Mouse (Mus musculus): ENCODE data around the gene Cdh4. TPM values are rescaled to one million over a fixed set of nuclear protein-coding genes. Genes with fewer than 3 reads are reported as not detected.

The Cdh4 gene
- polyA plus RNA-seq, 1 experiment from 2014 or later = 2.6 TPM

DNA sequence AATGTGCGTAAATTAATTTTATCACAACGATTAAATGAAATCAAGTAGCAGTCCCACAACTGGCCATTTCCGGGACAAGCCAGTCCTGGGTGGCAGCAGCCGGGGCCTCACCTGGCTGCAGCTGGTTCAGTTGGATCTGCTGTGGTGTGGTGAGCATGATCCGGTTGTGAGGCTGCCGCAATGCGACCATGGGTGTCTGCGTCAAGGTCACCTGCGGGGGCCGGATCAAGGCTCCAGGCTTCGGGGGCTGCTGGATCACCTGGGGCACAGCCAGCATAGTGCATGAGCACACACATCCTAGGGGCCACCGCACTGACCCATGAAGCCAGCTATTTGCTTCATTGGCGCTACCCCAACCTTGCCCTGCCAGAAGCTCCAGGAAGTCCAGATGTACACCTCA is 486.9 kb downstream of the Cdh4 start:
- H3K27ac ChIP-seq = no peak overlapping the region
- 79% methylated on average over 13 of the region's 13 CpGs for WGBS
- H3K9ac ChIP-seq = no peak overlapping the region
- no peaks in the 10 kb centered on the region for H3K27me3 ChIP-seq (replicated peaks)
- H3K4me2 ChIP-seq (replicated peaks) = no peak overlapping the region
- H3K9me3 ChIP-seq = no peaks in the 10 kb centered on the region
- no peaks in the 10 kb centered on the region for H3K4me1 ChIP-seq (replicated peaks)
- peaks cover 23% of the 10 kb centered on the region; the same call in 1 of the 2 replicates for H3K36me3 ChIP-seq
- no peak for ATAC-seq
- no peak overlapping the region for H3K4me3 ChIP-seq (replicated peaks)

DNA sequence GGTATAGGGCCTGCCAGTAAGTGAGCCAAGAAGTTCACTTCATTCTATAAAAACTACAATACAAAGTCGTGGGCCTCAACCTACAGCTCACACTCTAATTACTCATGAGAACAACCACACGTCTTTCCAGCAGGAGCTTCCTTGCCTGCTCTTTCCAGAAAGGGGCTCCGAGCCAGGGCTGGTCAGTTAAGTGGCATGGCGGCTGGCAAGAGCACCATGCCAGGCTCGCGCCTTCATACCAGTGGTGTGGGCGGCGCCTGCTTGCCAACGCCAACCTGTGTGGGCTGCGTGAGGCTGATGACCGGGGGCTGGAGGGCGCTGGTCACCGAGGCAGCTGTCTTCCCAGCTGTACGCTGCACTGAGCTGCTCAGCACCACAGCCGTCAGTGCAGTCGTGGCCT is 489.5 kb downstream of the Cdh4 start:
- Histone ChIP-seq H3K27ac (no peak overlapping the region), H3K4me1 (replicated peaks) (no peaks in the 10 kb centered on the region), H3K36me3 (peaks cover 19% of the 10 kb centered on the region; the same call in 1 of the 2 replicates), H3K9me3 (no peaks in the 10 kb centered on the region), H3K4me3 (replicated peaks) (no peak overlapping the region), H3K27me3 (replicated peaks) (no peaks in the 10 kb centered on the region), H3K4me2 (replicated peaks) (no peak overlapping the region), H3K9ac (no peak overlapping the region)
- ATAC-seq = no peak
- 88% methylated on average over 16 of the region's 16 CpGs for WGBS

DNA sequence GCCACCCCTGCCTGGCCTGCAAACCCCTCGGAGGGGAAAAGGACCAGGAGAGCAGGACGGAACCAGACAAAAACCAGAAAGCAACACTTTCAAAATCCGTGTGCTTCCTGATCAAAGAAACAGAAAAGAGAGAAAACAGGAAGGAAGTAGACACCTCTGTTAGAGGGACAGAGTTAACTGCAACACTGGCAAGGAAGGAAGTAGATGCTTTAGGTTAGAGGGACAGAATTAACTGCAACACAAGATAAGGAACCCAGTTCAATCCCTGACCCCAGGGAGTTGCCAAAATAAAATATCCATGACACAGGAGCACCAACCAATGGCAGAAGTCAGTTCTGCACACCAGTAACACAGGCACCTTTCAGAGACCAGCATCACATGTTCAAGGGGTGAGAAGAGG is 491.9 kb downstream of the Cdh4 start:
- Histone ChIP-seq H3K36me3 (peaks cover 19% of the 10 kb centered on the region; the same call in 1 of the 2 replicates), H3K27ac (no peak overlapping the region), H3K4me1 (replicated peaks) (no peaks in the 10 kb centered on the region), H3K9me3 (no peaks in the 10 kb centered on the region), H3K4me2 (replicated peaks) (no peak overlapping the region), H3K9ac (no peak overlapping the region), H3K4me3 (replicated peaks) (no peak overlapping the region), H3K27me3 (replicated peaks) (no peaks in the 10 kb centered on the region)
- 72% methylated on average over 3 of the region's 3 CpGs for WGBS
- ATAC-seq = no peak

DNA sequence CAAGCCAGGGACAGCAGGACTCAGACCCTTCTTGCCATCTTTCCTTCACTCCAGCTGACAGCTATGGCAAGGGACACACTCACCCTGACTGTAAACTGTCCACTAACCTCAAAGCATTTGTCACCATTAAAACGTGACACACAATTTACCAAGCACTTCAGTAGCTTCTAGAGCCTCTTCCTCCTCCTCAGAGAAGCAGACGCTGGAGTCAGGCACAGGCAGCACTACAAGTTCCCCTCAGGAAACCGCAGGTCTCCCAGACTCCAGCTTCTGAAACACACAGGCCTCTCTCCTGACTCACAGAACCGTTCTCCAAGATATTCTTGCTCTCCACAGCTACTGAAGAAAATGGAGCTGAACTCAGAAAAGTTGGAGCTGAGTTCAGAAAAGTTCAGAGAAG is 494.9 kb downstream of the Cdh4 start:
- Histone ChIP-seq H3K9ac (no peak overlapping the region), H3K4me1 (replicated peaks) (no peaks in the 10 kb centered on the region), H3K27me3 (replicated peaks) (no peaks in the 10 kb centered on the region), H3K4me2 (replicated peaks) (no peak overlapping the region; the same call in 1 of the 2 replicates), H3K9me3 (no peaks in the 10 kb centered on the region), H3K4me3 (replicated peaks) (no peak overlapping the region), H3K36me3 (peaks cover 10% of the 10 kb centered on the region; the same call in 1 of the 2 replicates), H3K27ac (no peak overlapping the region)
- no peak for ATAC-seq
- WGBS = 64% methylated on average over 4 of the region's 4 CpGs

DNA sequence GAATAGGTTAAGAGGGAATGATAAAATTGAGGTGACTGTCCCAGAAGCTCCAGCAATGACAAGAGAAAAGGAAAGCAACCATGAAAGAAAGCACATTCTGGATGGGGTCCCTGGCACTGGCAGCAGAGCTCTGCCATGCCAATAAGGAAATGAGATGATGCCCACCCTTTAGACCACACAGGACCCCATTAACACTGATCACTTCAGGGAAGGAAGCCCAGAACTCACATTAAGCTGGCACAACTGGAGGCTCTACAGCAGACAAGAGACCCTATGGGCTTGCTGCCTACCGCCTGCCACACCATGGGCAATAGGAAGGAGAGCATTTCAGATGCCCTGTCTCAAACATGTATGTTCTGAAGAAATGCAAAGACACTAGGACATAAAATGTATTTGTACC is 499.5 kb downstream of the Cdh4 start:
- Histone ChIP-seq H3K4me2 (replicated peaks) (no peak overlapping the region), H3K4me1 (replicated peaks) (peaks cover 12% of the 10 kb centered on the region; the same call in 1 of the 2 replicates), H3K9me3 (no peaks in the 10 kb centered on the region), H3K36me3 (no peaks in the 10 kb centered on the region), H3K27me3 (replicated peaks) (no peaks in the 10 kb centered on the region), H3K4me3 (replicated peaks) (no peak overlapping the region), H3K9ac (no peak overlapping the region), H3K27ac (no peak overlapping the region)
- ATAC-seq = no peak
- 97% methylated on average over 1 of the region's 1 CpGs for WGBS

DNA sequence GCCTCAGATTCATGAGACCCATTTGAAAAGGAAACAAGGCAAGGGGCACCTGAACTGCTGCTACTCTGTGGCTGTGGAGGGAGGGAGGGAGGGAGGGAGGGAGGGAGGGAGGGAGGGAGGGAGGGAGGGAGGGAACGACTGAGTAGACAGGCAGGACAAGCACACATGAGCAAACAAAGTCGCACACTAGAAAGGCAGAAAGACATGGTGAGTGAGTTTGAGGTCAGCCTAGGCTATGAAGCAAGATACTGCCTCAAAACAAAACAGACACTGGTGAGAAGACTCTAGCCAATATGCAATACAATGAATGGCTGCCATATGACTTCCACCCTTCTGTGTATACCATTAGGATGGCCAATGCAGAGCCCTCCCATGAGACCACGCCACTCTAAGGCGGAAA is 502.8 kb downstream of the Cdh4 start:
- Histone ChIP-seq H3K36me3 (no peaks in the 10 kb centered on the region), H3K9ac (no peak overlapping the region), H3K4me3 (replicated peaks) (no peak overlapping the region), H3K4me2 (replicated peaks) (no peak overlapping the region), H3K4me1 (replicated peaks) (peaks cover 27% of the 10 kb centered on the region), H3K9me3 (no peaks in the 10 kb centered on the region), H3K27ac (no peak overlapping the region), H3K27me3 (replicated peaks) (no peaks in the 10 kb centered on the region)
- ATAC-seq = peak; percentile 23; the same call in 1 of the 2 replicates
- 46% methylated on average over 4 of the region's 4 CpGs for whole genome bisulfite sequencing

DNA sequence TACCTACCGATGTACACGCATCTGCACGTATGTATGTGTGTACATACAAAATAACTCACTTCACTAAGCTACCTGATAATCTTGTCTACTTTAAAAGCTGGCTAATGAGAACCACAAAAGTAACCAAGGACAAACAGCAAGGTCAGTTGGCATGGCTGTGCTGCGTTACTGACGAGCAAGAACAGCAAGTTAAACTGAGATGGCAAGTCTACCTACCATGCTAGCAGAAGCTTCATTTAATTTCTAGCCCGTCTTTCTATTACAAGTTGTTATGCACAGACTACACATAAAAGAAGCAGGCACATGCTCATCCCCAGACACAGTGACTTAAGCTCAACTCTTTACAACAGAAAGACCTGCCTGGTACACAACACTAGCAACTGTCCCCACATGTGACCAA is 504.3 kb downstream of the Cdh4 start:
- Histone ChIP-seq H3K4me2 (replicated peaks) (no peak overlapping the region), H3K9ac (no peak overlapping the region), H3K9me3 (no peaks in the 10 kb centered on the region), H3K4me1 (replicated peaks) (peaks cover 27% of the 10 kb centered on the region), H3K4me3 (replicated peaks) (no peak overlapping the region), H3K27ac (no peak overlapping the region), H3K36me3 (no peaks in the 10 kb centered on the region), H3K27me3 (replicated peaks) (no peaks in the 10 kb centered on the region)
- no peak for ATAC-seq
- WGBS = 84% methylated on average over 6 of the region's 6 CpGs

DNA sequence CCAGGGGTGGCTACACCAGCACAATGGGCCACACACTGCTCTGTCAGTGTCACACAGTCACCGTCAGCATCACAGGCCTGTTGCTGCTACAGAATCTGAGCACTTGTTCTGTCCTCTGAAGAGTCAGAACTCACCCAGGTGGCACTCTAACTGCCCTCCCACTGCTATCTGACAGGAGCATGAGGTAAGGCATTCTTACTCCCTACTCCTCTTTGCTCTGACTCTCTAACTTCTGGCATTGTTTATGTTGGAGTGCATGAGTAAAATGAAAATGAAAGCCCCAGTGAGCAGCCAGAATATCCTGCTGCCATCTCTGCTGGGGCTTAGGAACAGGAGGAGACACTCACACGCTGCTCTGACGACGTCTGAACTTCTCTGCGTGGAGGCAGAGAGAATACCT is 505.4 kb downstream of the Cdh4 start:
- Histone ChIP-seq H3K9me3 (no peaks in the 10 kb centered on the region), H3K36me3 (no peaks in the 10 kb centered on the region), H3K27ac (no peak overlapping the region), H3K4me2 (replicated peaks) (no peak overlapping the region), H3K4me1 (replicated peaks) (peaks cover 35% of the 10 kb centered on the region), H3K4me3 (replicated peaks) (no peak overlapping the region), H3K27me3 (replicated peaks) (no peaks in the 10 kb centered on the region), H3K9ac (no peak overlapping the region)
- WGBS = 37% methylated on average over 5 of the region's 5 CpGs
- no peak for ATAC-seq

DNA sequence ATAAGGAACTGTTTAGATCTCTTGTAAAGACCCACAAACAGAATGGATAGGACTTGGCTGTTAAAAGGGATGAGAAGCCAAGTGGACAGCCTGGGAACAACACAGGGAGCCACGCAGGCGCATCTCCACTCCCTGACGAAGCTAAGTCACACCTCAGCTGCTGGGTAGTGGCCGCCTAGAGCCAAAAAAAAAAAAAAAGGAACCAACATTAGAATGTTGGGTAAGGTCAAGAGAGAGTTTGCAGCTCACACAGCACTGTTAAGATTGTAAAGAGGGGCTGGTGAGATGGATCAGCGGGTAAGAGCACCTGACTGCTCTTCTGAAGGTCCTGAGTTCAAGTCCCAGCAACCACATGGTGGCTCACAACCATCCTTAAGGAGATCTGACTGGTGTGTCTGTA is 506.6 kb downstream of the Cdh4 start:
- no peak overlapping the region for H3K4me2 ChIP-seq (replicated peaks)
- H3K36me3 ChIP-seq = no peaks in the 10 kb centered on the region
- H3K9ac ChIP-seq = no peak overlapping the region
- peaks cover 29% of the 10 kb centered on the region for H3K4me1 ChIP-seq (replicated peaks)
- no peaks in the 10 kb centered on the region for H3K9me3 ChIP-seq
- ATAC-seq = no peak
- H3K27ac ChIP-seq = no peak overlapping the region
- no peaks in the 10 kb centered on the region for H3K27me3 ChIP-seq (replicated peaks)
- H3K4me3 ChIP-seq (replicated peaks) = no peak overlapping the region
- WGBS = 76% methylated on average over 5 of the region's 5 CpGs

Measured in intestine, embryonic 15.5 days (tissue).